Mouse (Mus musculus) neural tube, embryonic 14.5 days (tissue): ENCODE results near the gene Zc3h13. TPM values are rescaled to one million over a fixed set of nuclear protein-coding genes. Genes with fewer than 3 reads are reported as not detected.

Experiments used
- ATAC-seq: fragments of 200-750 bp; cut with Nextera tagmentation; 2 replicates; pipeline ENCODE4 v1.8.0; 2017; ENCODE audit warnings: low read depth, mild to moderate bottlenecking, moderate TSS enrichment, moderate library complexity
- H3K27ac ChIP-seq: fragments of 300-500 bp; sonication (generic); 2 replicates; pipeline ENCODE4 v1.5.1; 2014; ENCODE audit warnings: low read depth, mild to moderate bottlenecking, control low read depth, low read length, moderate library complexity, mixed read lengths
- H3K27me3 ChIP-seq: fragments of 300-500 bp; sonication (generic); 2 replicates; pipeline ENCODE4 v1.6.1; 2014; ENCODE audit warnings: low read length; ENCODE audit not compliant: control insufficient read depth, insufficient read depth
- H3K36me3 ChIP-seq: fragments of 300-500 bp; sonication (generic); 2 replicates; pipeline ENCODE4 v1.6.1; 2014; ENCODE audit warnings: low read length, mixed read lengths; ENCODE audit not compliant: control insufficient read depth, insufficient read depth
- H3K4me1 ChIP-seq: fragments of 300-500 bp; sonication (generic); 2 replicates; pipeline ENCODE4 v1.6.1; 2014; ENCODE audit warnings: low read length; ENCODE audit not compliant: control insufficient read depth, insufficient read depth
- H3K4me2 ChIP-seq: fragments of 300-500 bp; sonication (generic); 2 replicates; pipeline ENCODE4 v1.6.1; 2014; ENCODE audit warnings: mild to moderate bottlenecking, low read depth, low read length, control low read depth
- H3K4me3 ChIP-seq: fragments of 300-500 bp; sonication (generic); 2 replicates; pipeline ENCODE4 v1.5.1; 2014; ENCODE audit warnings: low read depth, low read length, control low read depth, mixed read lengths
- H3K9ac ChIP-seq: fragments of 300-500 bp; sonication (generic); replicated peaks from 2 replicates; pipeline ENCODE4 v1.6.1; 2014; ENCODE audit warnings: low read depth, mild to moderate bottlenecking, control low read depth, low read length, mixed read lengths
- H3K9me3 ChIP-seq: fragments of 300-500 bp; sonication (generic); 2 replicates; pipeline ENCODE4 v1.6.1; 2016; ENCODE audit warnings: low read length; ENCODE audit not compliant: control insufficient read depth
- WGBS: fragments of 180-500 bp; shearing (Covaris S2); extraction: QIAGEN DNeasy Blood & Tissue Kit; methylation state at CpG from one replicate; pipeline ENCODE4 v1.1.7; 2014; 5-methylcytosine and 5-hydroxymethylcytosine counted together
- polyA plus RNA-seq: library from polyadenylated mRNA; unstranded; fragments of >200 nt; fragmentation: Nextera tagmentation; extraction: Ambion mirVana; gene quantifications from 2 replicates; pipeline ENCODE4 v1.2.1, GENCODE M21; 2014

Zc3h13 gene
- polyA plus RNA-seq, 1 experiment from 2014 or later: 41.3 TPM

DNA sequence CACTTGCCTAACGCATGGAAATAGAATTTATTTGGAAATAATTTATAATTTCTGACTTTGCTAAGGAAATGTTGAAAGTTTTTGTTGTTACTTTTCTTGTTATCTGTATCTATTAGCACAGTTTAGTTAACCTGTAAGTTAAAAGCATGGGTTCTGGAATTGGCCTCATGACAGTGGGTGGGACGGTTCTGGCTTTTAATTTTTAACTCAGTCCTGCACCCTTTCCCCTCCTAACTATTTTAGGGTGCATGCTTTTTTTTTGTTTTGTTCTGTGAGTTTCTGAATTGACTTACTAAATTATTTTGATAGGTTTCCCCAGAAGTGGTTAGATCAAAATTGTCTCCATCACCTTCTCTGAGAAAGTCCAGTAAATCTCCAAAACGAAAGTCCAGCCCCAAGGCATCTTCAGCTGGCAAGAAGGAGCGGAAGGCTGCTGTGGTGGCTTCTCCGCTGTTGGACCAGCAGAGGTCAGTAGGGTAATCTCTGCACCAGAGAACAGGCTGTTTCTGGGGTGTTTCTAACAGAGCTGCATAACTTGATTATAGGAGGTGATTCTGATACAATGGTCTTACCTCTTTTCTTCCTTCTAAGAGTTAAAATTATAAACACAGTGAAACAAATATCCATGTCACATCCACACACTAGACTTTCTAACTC lies 25.3 kb downstream of the Zc3h13 start:
- WGBS: 66% methylated on average over 5 of the region's 5 CpGs

DNA sequence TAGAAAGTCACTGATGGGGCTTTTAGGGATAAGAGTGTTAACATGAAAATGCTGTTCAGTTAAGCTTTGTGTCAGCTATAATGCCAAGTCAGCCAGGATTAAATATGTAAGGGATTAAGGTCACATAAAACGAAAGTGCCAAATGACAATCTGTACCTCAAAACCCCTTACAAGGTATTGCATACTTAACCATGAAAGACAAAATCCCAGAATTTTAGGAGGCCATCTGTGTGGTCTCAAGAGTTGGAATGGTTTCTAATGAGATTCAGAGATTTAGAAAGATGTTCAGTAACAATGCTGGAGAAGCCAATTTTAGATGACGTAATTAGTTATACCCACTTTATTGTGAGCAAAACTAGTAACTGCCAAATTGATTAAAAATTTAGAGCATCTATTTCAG lies 30.3 kb downstream of the Zc3h13 start:
- Histone ChIP-seq H3K9me3 (no peaks in the 10 kb centered on the region), H3K9ac (no peak overlapping the region), H3K4me2 (no peak overlapping the region), H3K27me3 (no peaks in the 10 kb centered on the region), H3K4me1 (no peaks in the 10 kb centered on the region), H3K4me3 (no peak overlapping the region), H3K27ac (no peak overlapping the region), H3K36me3 (no peaks in the 10 kb centered on the region)
- 84% methylated on average over 2 of the region's 2 CpGs for WGBS
- no peak for ATAC-seq

More for the DNA sequence above, 25.3 kb downstream of the Zc3h13 start:
- H3K4me1 ChIP-seq: no peaks in the 10 kb centered on the region
- H3K27ac ChIP-seq: no peak overlapping the region
- H3K9me3 ChIP-seq: no peaks in the 10 kb centered on the region
- no peaks in the 10 kb centered on the region for H3K36me3 ChIP-seq
- no peak overlapping the region for H3K9ac ChIP-seq
- no peak overlapping the region for H3K4me2 ChIP-seq
- no peak overlapping the region for H3K4me3 ChIP-seq
- ATAC-seq: no peak
- H3K27me3 ChIP-seq: no peaks in the 10 kb centered on the region

DNA sequence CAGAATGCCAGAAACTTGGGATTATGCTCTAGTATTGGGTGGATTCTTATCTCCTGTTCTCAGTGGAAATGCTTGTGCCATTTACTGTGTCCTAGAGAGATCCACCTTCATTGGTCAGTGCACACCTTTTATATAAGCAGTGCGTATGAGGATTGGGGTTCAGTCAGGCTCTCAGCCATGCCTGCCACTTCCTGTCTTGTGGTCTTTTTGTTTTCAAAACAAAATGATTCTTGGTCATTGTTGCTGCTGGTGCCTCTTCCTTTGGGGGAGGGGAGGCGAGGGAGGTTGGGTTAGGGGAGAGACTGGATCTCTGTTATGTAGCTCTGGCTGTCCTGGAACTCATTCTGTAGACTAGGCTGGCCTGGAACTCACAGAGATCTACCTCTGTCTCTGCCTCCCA lies 34.6 kb downstream of the Zc3h13 start:
- Histone ChIP-seq H3K27ac (no peak overlapping the region), H3K27me3 (no peaks in the 10 kb centered on the region), H3K4me2 (no peak overlapping the region), H3K9ac (no peak overlapping the region), H3K9me3 (no peaks in the 10 kb centered on the region), H3K4me3 (no peak overlapping the region), H3K4me1 (no peaks in the 10 kb centered on the region), H3K36me3 (peaks cover 10% of the 10 kb centered on the region; the same call in 1 of the 2 replicates)
- WGBS: 90% methylated on average over 2 of the region's 2 CpGs
- no peak for ATAC-seq

DNA sequence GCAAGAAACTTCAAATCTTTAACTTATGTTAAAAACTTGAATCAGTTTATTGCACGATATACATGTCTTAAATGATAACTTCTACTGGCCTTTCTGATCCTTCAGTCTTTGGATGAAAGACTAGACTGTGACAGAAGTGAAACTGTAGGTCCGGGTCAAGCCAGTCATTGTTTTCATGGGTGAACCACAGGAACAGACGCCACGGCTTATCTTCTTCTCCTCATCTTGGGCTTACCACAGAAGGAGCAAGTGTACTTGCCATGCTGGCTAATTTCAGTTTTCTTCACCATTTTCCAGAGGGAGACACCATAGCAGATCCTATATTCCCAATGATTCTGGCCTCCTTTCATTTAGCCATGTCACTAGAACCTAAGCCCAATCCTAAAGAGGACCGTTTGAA lies 36.1 kb downstream of the Zc3h13 start:
- Histone ChIP-seq H3K4me3 (no peak overlapping the region), H3K9me3 (no peaks in the 10 kb centered on the region), H3K4me1 (no peaks in the 10 kb centered on the region), H3K4me2 (no peak overlapping the region), H3K36me3 (peaks cover 12% of the 10 kb centered on the region; the same call in 1 of the 2 replicates), H3K9ac (no peak overlapping the region), H3K27ac (no peak overlapping the region), H3K27me3 (no peaks in the 10 kb centered on the region)
- WGBS: 97% methylated on average over 5 of the region's 5 CpGs
- ATAC-seq: no peak

DNA sequence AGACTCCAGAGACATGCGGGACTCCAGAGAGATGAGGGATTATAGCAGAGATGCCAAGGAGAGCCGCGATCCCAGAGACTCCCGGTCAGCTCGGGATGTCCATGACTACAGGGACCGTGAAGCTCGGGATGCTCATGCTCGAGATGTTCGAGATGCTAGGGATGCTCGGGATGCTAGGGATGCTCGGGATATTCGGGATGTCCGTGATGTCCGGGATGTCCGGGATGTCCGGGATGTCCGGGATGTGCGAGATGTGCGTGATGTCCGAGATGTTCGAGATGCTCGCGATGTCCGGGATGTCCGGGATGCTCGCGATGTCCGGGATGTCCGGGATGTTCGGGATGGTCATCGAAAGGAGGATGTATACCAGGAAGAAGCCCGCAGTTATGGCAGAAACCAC lies 39.2 kb downstream of the Zc3h13 start:
- Histone ChIP-seq H3K4me3 (no peak overlapping the region), H3K27ac (no peak overlapping the region), H3K9me3 (no peaks in the 10 kb centered on the region), H3K27me3 (no peaks in the 10 kb centered on the region), H3K4me1 (no peaks in the 10 kb centered on the region), H3K36me3 (peaks cover 13% of the 10 kb centered on the region; the same call in 1 of the 2 replicates), H3K9ac (no peak overlapping the region), H3K4me2 (no peak overlapping the region)
- no peak for ATAC-seq
- 97% methylated on average over 32 of the region's 32 CpGs for WGBS

DNA sequence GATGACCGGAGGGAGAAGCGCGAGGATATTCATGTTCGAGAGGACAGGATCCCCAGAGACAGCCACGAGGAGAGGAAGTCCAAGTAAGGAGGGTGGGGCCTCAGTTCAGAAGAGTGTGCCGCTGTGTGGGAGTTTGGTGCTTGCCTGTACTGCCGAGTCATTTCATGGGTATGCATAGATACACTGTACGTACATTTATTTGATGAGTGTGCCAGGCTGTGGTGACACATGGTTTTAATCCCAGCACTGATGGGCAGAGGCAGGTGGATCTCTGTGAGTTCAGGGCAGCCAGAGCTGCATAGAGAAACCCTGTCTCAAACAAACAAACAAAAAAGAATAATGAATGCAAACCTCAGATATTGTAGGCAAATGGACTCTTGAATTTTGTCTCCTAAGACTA lies 43.9 kb downstream of the Zc3h13 start:
- ATAC-seq: no peak
- Histone ChIP-seq H3K4me2 (no peak overlapping the region), H3K27ac (no peak overlapping the region), H3K4me3 (no peak overlapping the region), H3K36me3 (peaks cover 17% of the 10 kb centered on the region), H3K27me3 (no peaks in the 10 kb centered on the region), H3K4me1 (no peaks in the 10 kb centered on the region), H3K9ac (no peak overlapping the region), H3K9me3 (no peaks in the 10 kb centered on the region)
- 86% methylated on average over 8 of the region's 8 CpGs for WGBS

DNA sequence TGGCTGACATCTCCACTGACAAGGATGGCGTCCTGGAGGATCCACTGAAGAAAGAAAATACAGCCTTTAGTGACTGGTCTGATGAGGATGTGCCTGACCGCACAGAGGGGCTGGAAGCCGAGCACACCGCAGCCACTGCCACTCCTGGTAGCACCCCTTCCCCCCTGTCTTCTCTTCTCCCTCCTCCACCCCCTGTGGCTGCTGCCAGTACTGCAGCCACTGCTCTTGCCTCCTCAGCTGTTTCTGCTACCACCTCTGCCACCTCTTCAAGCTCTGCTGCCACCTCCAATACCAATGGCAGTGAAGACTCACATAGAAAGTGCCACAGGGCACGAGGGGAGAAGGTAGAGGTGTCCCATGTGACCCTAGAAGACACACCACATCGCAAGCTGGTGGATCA lies 46.4 kb downstream of the Zc3h13 start:
- no peak overlapping the region for H3K4me3 ChIP-seq
- no peak overlapping the region for H3K4me2 ChIP-seq
- WGBS: 89% methylated on average over 6 of the region's 6 CpGs
- no peaks in the 10 kb centered on the region for H3K9me3 ChIP-seq
- H3K4me1 ChIP-seq: no peaks in the 10 kb centered on the region
- no peak overlapping the region for H3K27ac ChIP-seq
- H3K27me3 ChIP-seq: no peaks in the 10 kb centered on the region
- H3K36me3 ChIP-seq: peaks cover 12% of the 10 kb centered on the region
- ATAC-seq: no peak
- H3K9ac ChIP-seq: no peak overlapping the region

DNA sequence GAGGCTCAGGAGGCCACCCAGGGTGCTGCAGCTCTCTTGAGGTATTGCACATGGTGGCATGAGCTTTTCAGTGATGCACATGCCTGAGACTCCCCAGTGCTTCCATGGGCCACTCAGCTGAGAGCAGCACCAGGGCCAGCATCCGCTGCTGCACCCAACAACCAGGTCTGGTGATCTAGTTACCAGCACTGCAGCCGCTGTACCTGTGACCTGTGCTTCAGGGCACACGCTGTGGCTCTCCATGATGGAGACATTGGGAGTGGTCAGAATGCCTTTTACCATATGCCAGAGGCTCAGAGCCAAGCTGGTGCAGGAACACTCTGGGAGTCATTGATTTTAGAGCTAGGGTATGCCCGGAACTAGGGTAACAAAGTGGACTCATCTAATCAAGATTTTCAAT lies 50.1 kb downstream of the Zc3h13 start:
- Histone ChIP-seq H3K9ac (no peak overlapping the region), H3K27me3 (no peaks in the 10 kb centered on the region), H3K36me3 (peaks cover 21% of the 10 kb centered on the region), H3K27ac (no peak overlapping the region), H3K4me3 (no peak overlapping the region), H3K4me1 (no peaks in the 10 kb centered on the region), H3K4me2 (no peak overlapping the region), H3K9me3 (no peaks in the 10 kb centered on the region)
- ATAC-seq: no peak
- WGBS: 92% methylated on average over 4 of the region's 4 CpGs

DNA sequence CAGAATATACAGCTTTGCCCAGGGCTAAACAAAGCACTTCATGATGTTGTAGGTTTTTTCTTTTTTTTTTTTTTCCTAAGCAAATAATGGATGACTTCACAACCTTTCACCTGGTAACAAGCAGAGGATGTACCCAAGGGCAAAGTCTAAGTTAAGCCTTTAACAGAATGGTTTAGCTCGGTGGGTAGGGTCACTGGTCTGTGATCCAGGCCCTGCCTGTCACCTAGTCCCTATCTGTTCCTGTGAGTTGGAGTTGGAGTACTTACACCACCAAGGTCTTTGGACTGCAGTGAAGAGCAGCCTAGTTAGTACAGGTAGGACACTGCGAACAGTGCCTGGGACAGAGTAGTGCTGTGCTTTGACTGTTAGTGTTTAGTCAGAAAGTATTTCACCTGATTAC lies 53.7 kb downstream of the Zc3h13 start:
- Histone ChIP-seq H3K27ac (no peak overlapping the region), H3K4me2 (no peak overlapping the region), H3K4me1 (no peaks in the 10 kb centered on the region), H3K27me3 (no peaks in the 10 kb centered on the region), H3K4me3 (no peak overlapping the region), H3K9me3 (no peaks in the 10 kb centered on the region), H3K9ac (no peak overlapping the region), H3K36me3 (peaks cover 11% of the 10 kb centered on the region; the same call in 1 of the 2 replicates)
- ATAC-seq: no peak
- 94% methylated on average over 2 of the region's 2 CpGs for WGBS
